Mouse (Mus musculus) liver (tissue): Measurements from ENCODE around the gene Rerg.
A peak's percentile ranks its signal among the peaks of the same experiment; 100 is the strongest.

Experiments
- DNase-seq: peaks from one replicate; pipeline ENCODE4 v3.0.0-alpha.2; 2020; ENCODE audit warnings: mixed read lengths

Rerg gene

GRCm38 (mm10) chr6:137126224-137126623, 44.1 kb downstream of the Rerg start:
- DNase-seq = no peak

GRCm38 (mm10) chr6:137125433-137125832, 44.9 kb downstream of the Rerg start:
- no peak for DNase-seq

- no peak for DNase-seq
Measured at GRCm38 (mm10) chr6:137125006-137125405, 45.3 kb downstream of the Rerg start.

GRCm38 (mm10) chr6:137116849-137117473, 53.3 kb downstream of the Rerg start:
- no peak for DNase-seq

GRCm38 (mm10) chr6:137114859-137115258, 55.4 kb downstream of the Rerg start:
- no peak for DNase-seq

- no peak for DNase-seq
Measured at GRCm38 (mm10) chr6:137111266-137111813, 59.0 kb downstream of the Rerg start.

- no peak for DNase-seq
Measured at GRCm38 (mm10) chr6:137110778-137111174, 59.5 kb downstream of the Rerg start.

DNA sequence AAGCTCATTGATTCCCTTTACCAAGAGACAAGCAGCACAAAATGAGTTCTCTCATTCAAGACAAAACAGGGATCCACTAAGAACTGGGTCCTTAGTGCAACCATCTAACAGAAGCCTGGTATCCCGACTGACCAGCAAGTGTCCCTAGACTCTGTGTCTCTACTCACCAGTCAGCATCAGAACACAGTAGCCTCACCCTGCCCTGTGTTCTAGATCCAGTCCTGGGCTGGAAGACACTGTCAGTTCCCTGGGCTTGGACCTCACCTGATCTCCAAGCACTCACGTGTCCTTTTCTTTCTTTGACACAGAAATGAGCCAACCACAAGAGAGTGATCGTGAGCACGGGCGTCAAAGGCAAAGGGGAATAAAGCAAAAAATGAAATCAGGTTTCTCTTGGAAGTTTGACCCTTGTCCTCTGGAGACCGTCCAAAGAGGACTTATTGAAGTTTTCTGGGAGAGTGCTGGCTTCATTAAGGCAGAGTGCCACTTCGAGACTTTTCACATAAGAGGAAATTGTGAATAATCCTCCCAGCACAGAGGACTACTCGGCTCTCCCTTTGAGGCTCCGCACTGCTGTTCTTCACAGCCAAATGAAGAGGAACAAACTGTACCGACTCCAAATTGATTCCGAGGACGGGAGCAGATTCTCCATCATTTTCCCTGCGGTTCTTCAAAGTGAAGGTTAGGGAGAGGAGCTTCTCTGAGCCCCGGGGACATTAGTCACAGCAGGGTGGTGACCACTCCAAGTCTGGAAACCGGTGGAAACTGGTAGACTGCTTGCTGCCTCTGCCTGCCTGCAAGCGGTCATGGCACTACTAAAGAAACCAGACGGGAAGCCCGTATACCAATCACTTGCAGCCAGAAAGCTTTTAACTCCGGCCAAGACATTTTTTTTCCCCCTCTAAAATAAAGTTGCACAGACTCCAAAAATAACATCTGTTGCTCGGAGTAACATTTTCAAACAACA, 60.2 kb downstream of the Rerg start:
- DNase-seq = no peak

DNA sequence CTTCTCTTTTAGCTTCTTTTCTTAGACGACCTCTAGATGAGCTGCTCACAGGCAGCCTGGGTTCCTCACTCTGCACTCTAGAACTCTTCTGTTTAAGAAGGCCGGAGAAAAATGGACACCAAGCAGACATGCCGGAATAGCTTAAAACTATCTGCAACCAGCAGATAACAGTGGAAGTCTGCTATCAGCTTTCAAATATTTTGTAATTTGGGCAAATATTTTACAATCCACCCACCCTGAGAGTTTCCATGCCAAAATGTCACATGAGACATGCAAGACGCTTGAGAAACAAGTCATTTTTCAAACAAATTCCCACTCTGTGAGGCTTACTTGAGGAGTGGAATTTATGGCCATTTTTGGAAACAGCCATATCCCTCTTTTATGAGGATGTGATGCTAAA, 65.0 kb downstream of the Rerg start:
- no peak for DNase-seq

DNA sequence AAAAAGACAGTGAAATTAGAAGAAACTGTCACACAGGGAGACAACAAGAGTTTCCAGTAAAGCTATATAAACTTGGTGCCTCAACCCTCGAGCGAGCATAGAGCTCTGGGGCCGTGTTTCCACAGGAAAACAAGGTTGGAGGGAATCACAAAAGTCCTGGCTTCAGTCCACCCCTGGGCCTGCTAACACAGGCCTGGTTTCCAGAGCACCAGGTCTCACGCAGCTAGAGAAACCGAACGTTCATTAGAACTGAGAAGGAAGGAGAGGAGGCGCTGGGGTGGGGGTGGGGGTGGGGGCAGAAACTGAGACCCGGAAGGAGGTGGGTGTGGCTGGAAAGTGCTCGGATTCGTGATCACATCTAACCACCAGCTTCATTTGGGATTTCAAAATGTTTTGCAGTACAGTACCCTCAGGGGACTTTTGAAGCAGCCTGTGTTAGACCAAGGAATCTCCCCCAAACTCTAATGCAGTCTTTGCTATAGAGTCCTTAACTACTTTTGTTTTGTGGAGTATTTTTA, 67.6 kb downstream of the Rerg start:
- DNase-seq = no peak

GRCm38 (mm10) chr6:137101886-137102661, 68.2 kb downstream of the Rerg start:
- no peak for DNase-seq

GRCm38 (mm10) chr6:137100259-137100658, 70.0 kb downstream of the Rerg start:
- no peak for DNase-seq

GRCm38 (mm10) chr6:137098232-137099191, 71.8 kb downstream of the Rerg start:
- peak; percentile 11 for DNase-seq

DNA sequence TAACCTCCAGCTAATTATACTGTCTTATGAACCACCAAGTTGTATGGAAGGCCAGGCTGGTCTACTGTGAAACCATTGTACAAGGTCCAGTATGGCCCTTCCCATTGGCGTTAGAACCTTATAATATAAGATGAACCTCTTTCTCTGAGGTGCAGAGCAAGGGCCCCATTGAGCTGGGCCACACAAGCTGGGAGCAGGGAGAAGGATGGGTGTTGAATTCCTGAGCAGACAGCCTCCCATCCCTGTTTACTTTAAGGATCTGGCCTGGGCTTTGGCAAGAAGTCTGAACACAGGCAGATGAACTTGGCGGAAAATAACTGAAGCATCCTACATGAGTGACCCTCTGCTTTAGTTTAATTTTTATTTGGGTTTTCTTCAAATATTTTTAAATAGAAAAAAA, 75.8 kb downstream of the Rerg start:
- no peak for DNase-seq

- DNase-seq = no peak
Measured at GRCm38 (mm10) chr6:137088469-137088868, 81.8 kb downstream of the Rerg start.

DNA sequence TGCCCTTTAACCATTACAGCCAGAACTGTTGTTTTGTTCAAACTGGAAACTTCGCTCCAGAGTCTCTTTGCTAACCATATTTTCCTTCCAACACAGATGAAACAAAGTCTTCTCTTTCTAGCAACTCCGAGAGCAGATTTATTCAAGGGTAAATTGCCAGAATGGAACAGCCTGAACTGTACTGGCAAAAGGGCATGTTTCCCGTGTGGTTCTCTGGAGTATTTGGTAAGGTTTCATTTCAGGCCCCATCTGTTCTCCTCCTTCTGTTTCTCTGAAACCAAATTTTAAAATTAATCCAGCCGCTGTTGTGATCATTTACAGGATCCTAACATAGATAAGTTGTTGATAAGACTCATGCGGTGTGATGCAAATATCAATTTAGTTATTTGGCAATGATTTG, 82.3 kb downstream of the Rerg start:
- no peak for DNase-seq

GRCm38 (mm10) chr6:137087470-137087869, 82.8 kb downstream of the Rerg start:
- no peak for DNase-seq

GRCm38 (mm10) chr6:137079701-137080100, 90.6 kb downstream of the Rerg start:
- DNase-seq = no peak

DNA sequence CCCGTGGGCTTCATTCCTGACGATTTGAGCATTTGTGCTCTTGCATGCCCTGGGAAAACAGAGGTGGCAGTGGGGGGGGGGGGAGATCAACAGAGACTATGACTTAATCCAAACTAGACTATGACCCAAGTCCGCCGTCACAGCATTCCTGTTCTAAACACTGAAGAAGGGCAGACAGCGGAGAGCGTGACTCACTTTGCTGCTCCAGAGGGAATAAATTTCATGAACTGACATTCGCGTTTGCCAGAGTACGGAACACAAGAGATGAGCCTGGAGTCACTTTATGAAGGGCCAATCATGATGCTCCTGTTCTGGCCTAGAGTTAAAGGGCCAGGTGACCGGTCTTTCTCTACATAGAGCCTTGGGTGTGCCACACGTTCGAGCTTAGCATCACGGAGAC, 93.6 kb downstream of the Rerg start:
- no peak for DNase-seq

GRCm38 (mm10) chr6:137076225-137076624, 94.1 kb downstream of the Rerg start:
- DNase-seq = no peak

DNA sequence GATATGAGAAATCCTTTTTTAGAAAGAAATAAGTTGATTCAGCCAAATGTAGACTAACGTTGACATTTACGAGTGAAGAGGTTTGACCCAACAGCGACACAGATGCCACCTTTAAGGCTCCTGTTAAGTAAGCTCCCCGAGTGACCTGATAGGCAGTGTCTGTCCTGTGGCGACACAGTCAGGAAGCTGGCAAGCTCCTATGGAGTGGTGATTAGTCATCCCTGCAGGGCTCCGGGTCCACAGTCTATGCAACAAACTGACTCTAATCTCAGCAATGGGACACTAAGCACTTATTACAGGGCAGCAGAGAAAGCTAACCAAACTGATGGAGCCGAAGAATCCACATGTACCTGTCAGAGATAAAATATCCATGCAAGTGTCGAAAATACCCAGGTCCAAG, 98.0 kb downstream of the Rerg start:
- no peak for DNase-seq

- no peak for DNase-seq
Measured at GRCm38 (mm10) chr6:137071466-137071865, 98.8 kb downstream of the Rerg start.
